Mouse (Mus musculus): ENCODE measurements around the gene Bcam. TPM values are rescaled to one million over a fixed set of nuclear protein-coding genes. Genes with fewer than 3 reads are reported as not detected.

Bcam gene
- total and polyA plus RNA-seq, 3 experiments: 2.6 to 8.1 TPM; not detected in 1

GRCm38 (mm10) chr7:19717346-19717745 lies 53.5 kb downstream of the Bcam start (continued):
- no peak for TF ChIP-seq ETS1 (IDR thresholded peaks at IDR 0.05; ENCODE audit: low read depth, low read length)

- H3K79me2 ChIP-seq (ENCODE audit: control insufficient read depth, insufficient read depth, low read length, poor library complexity): peaks cover 20% of the 10 kb centered on the region
- DNase-seq (ENCODE audit: low read depth, low spot score): no peak
- peak overlapping the region; percentile 38 to 63 for H3K4me3 ChIP-seq (ENCODE audit: control insufficient read depth in 1 of 2, insufficient read depth in 1 of 2, low read depth in 2 of 2, low read length in 2 of 2)
- TF ChIP-seq MXI1 (IDR thresholded peaks at IDR 0.05; ENCODE audit: low read depth, low read length): no peak
- TF ChIP-seq ZKSCAN1 (IDR thresholded peaks at IDR 0.05; ENCODE audit: low read depth, low read length): no peak
- no peak for TF ChIP-seq CHD1 (IDR thresholded peaks at IDR 0.05; ENCODE audit: low read depth, low read length)
- TF ChIP-seq ZNF384 (IDR thresholded peaks at IDR 0.05; ENCODE audit: low read depth, low read length): no peak
- TF ChIP-seq POLR2A (IDR thresholded peaks at IDR 0.05; ENCODE audit: control insufficient read depth in 1 of 2, insufficient read depth in 1 of 2, low read depth in 1 of 2, low read length in 2 of 2, poor library complexity in 1 of 2): no peak
- TF ChIP-seq HCFC1 (IDR thresholded peaks at IDR 0.05; ENCODE audit: low read depth, low read length): no peak
- TF ChIP-seq USF2 (IDR thresholded peaks at IDR 0.05; ENCODE audit: borderline replicate concordance in 1 of 2, insufficient read depth in 1 of 2, low read depth in 1 of 2, low read length in 2 of 2): no peak
- peak overlapping the region; percentile 83 for H3K9ac ChIP-seq (ENCODE audit: control insufficient read depth, low read depth, low read length, poor library complexity, severe bottlenecking)
- H3K4me1 ChIP-seq (ENCODE audit: control insufficient read depth in 1 of 2, insufficient read depth in 2 of 2, low read length in 2 of 2): peaks cover 0 to 21% of the 10 kb centered on the region in 2 experiments; a peak in 2 of 4 replicates
- H3K27ac ChIP-seq (ENCODE audit: control insufficient read depth, low read depth, low read length): peak overlapping the region; percentile 99
- H3K9me3 ChIP-seq (replicated peaks; ENCODE audit: insufficient read depth, low read length): no peaks in the 10 kb centered on the region
- H3K36me3 ChIP-seq (ENCODE audit: control insufficient read depth in 1 of 2, insufficient read depth in 2 of 2, low read length in 2 of 2): peaks cover 3 to 14% of the 10 kb centered on the region in 2 experiments; a peak in 3 of 4 replicates
- no peaks in the 10 kb centered on the region for H3K27me3 ChIP-seq (ENCODE audit: control insufficient read depth in 1 of 2, insufficient read depth in 2 of 2, low read length in 2 of 2)
Observed at GRCm38 (mm10) chr7:19716822-19717221, 54.0 kb downstream of the Bcam start.

GRCm38 (mm10) chr7:19716055-19716682 lies 54.6 kb downstream of the Bcam start:
- Histone ChIP-seq H3K9ac (ENCODE audit: control insufficient read depth, low read depth, low read length, poor library complexity, severe bottlenecking) (peak overlapping the region; percentile 83), H3K4me3 (ENCODE audit: control insufficient read depth in 1 of 2, insufficient read depth in 1 of 2, low read depth in 2 of 2, low read length in 2 of 2) (peak overlapping the region; percentile 38 to 63), H3K4me1 (ENCODE audit: control insufficient read depth in 1 of 2, insufficient read depth in 2 of 2, low read length in 2 of 2) (peaks cover 0 to 19% of the 10 kb centered on the region in 2 experiments; a peak in 2 of 4 replicates), H3K79me2 (ENCODE audit: control insufficient read depth, insufficient read depth, low read length, poor library complexity) (peaks cover 20% of the 10 kb centered on the region), H3K36me3 (ENCODE audit: control insufficient read depth in 1 of 2, insufficient read depth in 2 of 2, low read length in 2 of 2) (peaks cover 3 to 14% of the 10 kb centered on the region in 2 experiments; a peak in 3 of 4 replicates), H3K27me3 (ENCODE audit: control insufficient read depth in 1 of 2, insufficient read depth in 2 of 2, low read length in 2 of 2) (no peaks in the 10 kb centered on the region), H3K9me3 (replicated peaks; ENCODE audit: insufficient read depth, low read length) (no peaks in the 10 kb centered on the region), H3K27ac (ENCODE audit: control insufficient read depth, low read depth, low read length) (peak overlapping the region; percentile 99)
- DNase-seq (ENCODE audit: low read depth, low spot score): no peak
- no peak for TF ChIP-seq MYC (IDR thresholded peaks at IDR 0.05; ENCODE audit: low read depth, low read length)
- no peak for TF ChIP-seq UBTF (IDR thresholded peaks at IDR 0.05; ENCODE audit: borderline replicate concordance, insufficient read depth, low read depth, low read length)
- peak; percentile 38; the same call in 1 of the 2 replicates for TF ChIP-seq MXI1 (IDR thresholded peaks at IDR 0.05; ENCODE audit: low read depth, low read length)
- TF ChIP-seq ZKSCAN1 (IDR thresholded peaks at IDR 0.05; ENCODE audit: low read depth, low read length): no peak
- TF ChIP-seq NRF1 (IDR thresholded peaks at IDR 0.05; ENCODE audit: insufficient read depth, low read depth, low read length, poor library complexity, severe bottlenecking): no peak
- peak; percentile 84 for TF ChIP-seq TBP (IDR thresholded peaks at IDR 0.05; ENCODE audit: low read depth, low read length)
- no peak for TF ChIP-seq MAFK (IDR thresholded peaks at IDR 0.05; ENCODE audit: borderline replicate concordance, low read depth, low read length)
- TF ChIP-seq POLR2A (IDR thresholded peaks at IDR 0.05; ENCODE audit: control insufficient read depth in 1 of 2, insufficient read depth in 1 of 2, low read depth in 1 of 2, low read length in 2 of 2, poor library complexity in 1 of 2): peak; percentile 47 to 96; a peak in 2 of 4 replicates
- no peak for TF ChIP-seq ZC3H11A (IDR thresholded peaks at IDR 0.05; ENCODE audit: low read depth, low read length)
- peak; percentile 72 for TF ChIP-seq ETS1 (IDR thresholded peaks at IDR 0.05; ENCODE audit: low read depth, low read length)
- TF ChIP-seq MEF2A (IDR thresholded peaks at IDR 0.05; ENCODE audit: extremely low read depth, insufficient replicate concordance, low read depth, low read length, poor library complexity, severe bottlenecking): no peak
- peak; percentile 71; the same call in 1 of the 2 replicates for TF ChIP-seq ZNF384 (IDR thresholded peaks at IDR 0.05; ENCODE audit: low read depth, low read length)
- no peak for TF ChIP-seq MYB (IDR thresholded peaks at IDR 0.05; ENCODE audit: low read depth, low read length)
- TF ChIP-seq GABPA (IDR thresholded peaks at IDR 0.05; ENCODE audit: low read depth, low read length): no peak
- TF ChIP-seq SIN3A (IDR thresholded peaks at IDR 0.05; ENCODE audit: low read length): peak; percentile 12; the same call in 1 of the 2 replicates
- no peak for TF ChIP-seq POLR2AphosphoS5 (IDR thresholded peaks at IDR 0.05; ENCODE audit: borderline replicate concordance, low read depth, low read length)
- no peak for TF ChIP-seq RAD21 (IDR thresholded peaks at IDR 0.05; ENCODE audit: low read depth, low read length)
- TF ChIP-seq KAT2A (conservative IDR thresholded peaks at IDR 0.05; ENCODE audit: low read depth, low read length): no peak
- TF ChIP-seq USF1 (IDR thresholded peaks at IDR 0.05; ENCODE audit: low read depth, low read length): no peak
- TF ChIP-seq MAX (IDR thresholded peaks at IDR 0.05; ENCODE audit: low read length): no peak; the same call in 1 of the 2 replicates
- TF ChIP-seq GATA1 (IDR thresholded peaks at IDR 0.05; ENCODE audit: low read depth, low read length): no peak; the same call in 1 of the 2 replicates
- TF ChIP-seq HCFC1 (IDR thresholded peaks at IDR 0.05; ENCODE audit: low read depth, low read length): peak; percentile 83
- TF ChIP-seq E2F4 (IDR thresholded peaks at IDR 0.05; ENCODE audit: borderline replicate concordance, low read depth, low read length): no peak
